Mouse (Mus musculus): ENCODE measurements around the gene Olfr855.

Olfr855 gene

DNA sequence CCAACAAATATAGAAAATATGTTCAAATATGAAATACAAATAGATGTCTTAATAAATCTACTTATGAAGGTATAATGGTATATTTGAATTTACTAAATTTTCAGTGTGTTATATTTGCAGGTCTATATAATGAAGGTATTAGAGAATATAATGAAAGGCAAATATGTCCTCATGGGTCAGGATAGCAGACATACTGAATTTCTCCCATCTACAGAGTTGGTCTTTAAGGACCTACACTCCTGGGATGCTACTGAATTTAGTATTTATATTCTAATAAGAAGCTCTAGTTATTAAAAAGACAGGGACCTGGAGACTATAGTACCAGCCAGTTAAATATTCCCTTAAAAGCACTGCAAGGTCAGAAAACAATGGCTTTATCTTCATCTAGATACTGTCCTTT, at the start of gene Olfr855:
Gene Olfr855 (plus strand): TSS at position 301 of the 400 bp plus-strand sequence.
- DNase-seq (ENCODE audit: extremely low spot score, low read depth, low spot score), result no peak

DNA sequence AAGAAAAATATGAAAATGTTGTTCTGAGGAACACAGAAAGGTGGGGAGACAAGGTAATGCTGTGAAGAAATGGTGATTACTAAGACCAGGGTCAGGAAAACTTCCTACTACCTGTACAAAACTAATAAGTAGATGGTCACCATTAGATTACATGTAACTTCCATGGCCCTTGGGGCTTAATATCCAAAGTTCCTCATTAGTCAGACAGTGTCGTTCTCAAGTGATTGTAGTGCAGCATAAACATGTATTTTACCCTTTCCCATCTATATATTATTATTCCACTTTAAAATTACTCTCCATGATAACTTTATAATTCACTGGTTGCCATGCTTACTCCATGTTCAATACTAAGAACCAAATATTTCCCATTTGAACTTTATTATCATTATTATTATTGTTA, 41.4 kb upstream of the Olfr855 start, which contains the start of gene Olfr853:
Gene Olfr853 (minus strand): TSS at position 101 of the 400 bp plus-strand sequence.
- no peak for DNase-seq (ENCODE audit: extremely low spot score, low read depth, low spot score)

DNA sequence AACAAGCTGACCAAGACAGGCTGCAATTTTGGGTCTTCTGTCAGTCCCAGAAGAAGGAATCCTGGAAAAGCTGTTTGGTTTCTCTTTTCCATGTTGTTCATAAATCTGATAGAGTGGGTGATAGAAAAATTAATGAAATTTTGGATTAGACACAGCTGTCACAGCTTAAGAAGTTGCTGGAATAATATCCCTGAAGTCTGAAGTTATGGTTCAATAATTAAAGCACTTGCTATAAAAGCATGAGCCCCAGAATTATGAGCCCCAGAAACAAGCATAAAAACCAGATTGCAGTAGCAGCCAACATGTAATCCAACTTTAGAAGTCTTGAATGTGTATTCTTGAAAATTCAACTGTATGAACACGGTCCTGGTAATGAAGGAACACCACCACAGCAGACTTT, 15.1 kb upstream of the Olfr855 start, which contains the start of gene Olfr854:
Gene Olfr854 (minus strand): TSS at position 101 of the 400 bp plus-strand sequence.
- no peak for DNase-seq (ENCODE audit: extremely low spot score, low read depth, low spot score)

DNA sequence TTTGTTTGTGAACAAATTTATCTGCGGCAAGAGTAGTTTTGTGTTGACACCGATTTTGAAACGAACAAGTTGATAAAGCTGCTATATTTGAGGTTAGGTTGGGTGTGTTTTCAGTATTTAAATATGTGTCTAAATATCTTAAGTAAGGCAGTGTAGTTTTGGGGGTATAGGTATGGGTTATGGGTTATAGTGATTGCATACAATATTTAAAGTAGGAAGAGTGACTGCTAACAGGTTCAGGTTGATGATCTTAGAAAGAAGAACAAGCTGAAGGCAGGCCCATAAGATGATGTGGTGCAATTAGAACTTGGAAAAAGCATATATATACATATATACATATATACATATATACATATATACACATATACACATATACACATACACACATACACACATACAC, 38.9 kb downstream of the Olfr855 start:
- DNase-seq (ENCODE audit: extremely low spot score, low read depth, low spot score), result no peak

- peak; percentile 99 for DNase-seq (ENCODE audit: extremely low spot score, low read depth, low spot score)
Observed at GRCm38 (mm10) chr9:19621843-19622822, 39.7 kb downstream of the Olfr855 start, which contains the start of gene Zfp317. Zfp317 (plus strand) TSS chr9:19622102.

DNA sequence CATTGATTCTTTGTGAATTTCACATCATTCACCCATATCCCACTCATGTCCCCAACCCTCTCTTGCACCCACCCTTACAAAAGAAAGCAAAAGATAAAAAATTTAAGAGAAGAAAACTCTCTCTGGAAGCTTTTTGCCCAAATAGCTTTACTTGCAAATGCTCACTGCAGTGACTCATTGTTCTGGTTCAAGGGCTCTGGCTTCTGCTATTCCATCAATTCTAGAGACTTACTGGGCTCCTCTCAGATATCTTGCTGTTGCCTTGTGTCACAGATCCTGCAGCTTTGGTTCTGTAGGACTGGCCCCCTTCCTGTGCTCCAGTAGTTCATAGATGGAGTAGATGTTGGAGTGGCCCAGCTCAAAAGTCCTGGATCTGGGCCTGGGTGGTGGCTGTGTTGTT, 47.2 kb downstream of the Olfr855 start:
- no peak for DNase-seq (ENCODE audit: extremely low spot score, low read depth, low spot score)

All from hindlimb bud, embryonic 11.5 days (tissue).